Mouse (Mus musculus): Measurements from ENCODE around the gene Fcer1g.

Gene Fcer1g

GRCm38 (mm10) chr1:171238463-171238862 lies 4.3 kb upstream of the Fcer1g start:
- CTCF ChIA-PET, result interaction anchor here (0.5 to 2.9 kb wide), 52 partner anchors 8 to 347 kb away, joined by 3 to 18 read pairs (median 4); partner anchors contain the start of genes Tomm40l (in 2 of the 4), Adamts4 (in 1 of the 4), Apoa2 (in 1 of the 4) and B4galt3 (in 1 of the 4)
- POLR2A ChIA-PET, result interaction anchor here in 3 of 4 experiments (0.5 to 2.0 kb wide), 20 partner anchors 8 to 263 kb away, joined by 3 to 6 read pairs (median 3); partner anchors contain the start of genes Adamts4 (in 2 of the 3), B4galt3 (in 1 of the 3) and Ppox (in 1 of the 3)

GRCm38 (mm10) chr1:171237438-171237837 lies 3.3 kb upstream of the Fcer1g start:
- POLR2A ChIA-PET, result interaction anchor here in 1 of 4 experiments (0.8 to 2.0 kb wide), 3 partner anchors 9 to 44 kb away, joined by 3 to 6 read pairs (median 5); partner anchors contain the start of gene Ppox

GRCm38 (mm10) chr1:171235791-171236190 lies 1.6 kb upstream of the Fcer1g start:
- ChIA-PET POLR2A (interaction anchor here in 2 of 4 experiments (0.9 to 1.6 kb wide), 7 partner anchors 8 to 28 kb away, joined by 3 to 4 read pairs (median 4); partner anchors contain the start of gene Tomm40l (in 1 of the 2)), CTCF (interaction anchor here in 1 of 4 experiments (0.6 to 1.3 kb wide), 4 partner anchors 9 to 334 kb away, joined by 3 to 4 read pairs (median 4); no protein-coding TSS in a partner anchor)

More at GRCm38 (mm10) chr1:171237438-171237837, 3.3 kb upstream of the Fcer1g start:
- CTCF ChIA-PET, result interaction anchor here in 2 of 4 experiments (0.9 to 2.3 kb wide), 7 partner anchors 8 to 336 kb away, joined by 3 to 12 read pairs (median 5); no protein-coding TSS in a partner anchor

GRCm38 (mm10) chr1:171234538-171234937 lies 373 bp upstream of the Fcer1g start:
- ChIA-PET CTCF (interaction anchor here in 1 of 4 experiments (1.2 to 2.7 kb wide), 4 partner anchors 14 to 333 kb away, joined by 3 to 8 read pairs (median 4); partner anchors contain the start of gene Ppox), POLR2A (interaction anchor here in 2 of 4 experiments (1.1 to 2.9 kb wide), 9 partner anchors 9 to 177 kb away, joined by 3 to 7 read pairs (median 3); partner anchors contain the start of genes B4galt3 (in 1 of the 2), Ppox (in 1 of the 2) and Usf1 (in 1 of the 2))

GRCm38 (mm10) chr1:171232800-171233730 lies 1.1 kb downstream of the Fcer1g start:
- ChIA-PET POLR2A (interaction anchor here in 3 of 4 experiments (0.7 to 2.9 kb wide), 9 partner anchors 8 to 144 kb away, joined by 3 to 7 read pairs (median 3); partner anchors contain the start of gene Apoa2 (in 1 of the 3)), CTCF (interaction anchor here in 1 of 4 experiments (1.1 to 2.7 kb wide), 2 partner anchors 8 to 12 kb away, joined by 3 to 8 read pairs; partner anchors contain the start of gene Apoa2)

GRCm38 (mm10) chr1:171232348-171232747 lies 1.8 kb downstream of the Fcer1g start:
- POLR2A ChIA-PET, result interaction anchor here in 2 of 4 experiments (0.8 to 2.9 kb wide), 5 partner anchors 10 to 77 kb away, joined by 3 to 7 read pairs (median 4); no protein-coding TSS in a partner anchor
- CTCF ChIA-PET, result interaction anchor here in 2 of 4 experiments (0.5 to 2.7 kb wide), 2 partner anchors 9 to 12 kb away, joined by 3 to 8 read pairs; no protein-coding TSS in a partner anchor

GRCm38 (mm10) chr1:171231844-171232243 lies 2.3 kb downstream of the Fcer1g start:
- CTCF ChIA-PET, result interaction anchor here in 3 of 4 experiments (0.5 to 2.7 kb wide), 3 partner anchors 9 to 225 kb away, joined by 3 to 8 read pairs (median 3); no protein-coding TSS in a partner anchor
- POLR2A ChIA-PET, result interaction anchor here in 2 of 4 experiments (0.7 to 2.9 kb wide), 6 partner anchors 10 to 83 kb away, joined by 3 to 7 read pairs (median 4); partner anchors contain the start of gene Tomm40l (in 1 of the 2)

GRCm38 (mm10) chr1:171230215-171230614 lies 4.0 kb downstream of the Fcer1g start:
- CTCF ChIA-PET, result interaction anchor here in 2 of 4 experiments (0.7 to 2.5 kb wide), 3 partner anchors 8 to 9 kb away, joined by 3 to 13 read pairs (median 7); no protein-coding TSS in a partner anchor
- POLR2A ChIA-PET, result interaction anchor here in 2 of 4 experiments (0.9 to 1.9 kb wide), 6 partner anchors 8 to 51 kb away, joined by 3 to 5 read pairs (median 4); partner anchors contain the start of gene Ppox (in 1 of the 2)

- ChIA-PET CTCF (interaction anchor here in 2 of 4 experiments (0.9 to 2.5 kb wide), 3 partner anchors 9 kb away, joined by 3 to 13 read pairs (median 7); no protein-coding TSS in a partner anchor), POLR2A (interaction anchor here in 3 of 4 experiments (0.5 to 1.9 kb wide), 6 partner anchors 9 to 51 kb away, joined by 3 to 5 read pairs (median 4); partner anchors contain the start of genes Pcp4l1 (in 1 of the 3) and Ppox (in 1 of the 3))
These were observed 4.4 kb downstream of the Fcer1g start for GRCm38 (mm10) chr1:171229750-171230149.

- CTCF ChIA-PET, result interaction anchor here in 3 of 4 experiments (0.7 to 1.2 kb wide), 4 partner anchors 10 to 97 kb away, joined by 3 to 4 read pairs (median 4); partner anchors contain the start of gene Ndufs2 (in 1 of the 3)
- POLR2A ChIA-PET, result interaction anchor here (0.7 to 1.2 kb wide), 5 partner anchors 10 to 348 kb away, joined by 3 to 5 read pairs (median 3); partner anchors contain the start of gene Klhdc9 (in 1 of the 4)
These were observed 6.3 kb downstream of the Fcer1g start for GRCm38 (mm10) chr1:171227879-171228278.

GRCm38 (mm10) chr1:171226780-171227179 lies 7.4 kb downstream of the Fcer1g start:
- ChIA-PET POLR2A (interaction anchor here in 2 of 4 experiments (0.7 to 0.9 kb wide), 2 partner anchors 12 to 135 kb away, joined by 4 read pairs; no protein-coding TSS in a partner anchor), CTCF (interaction anchor here in 1 of 4 experiments (1.2 to 1.6 kb wide), 2 partner anchors 9 to 12 kb away, joined by 3 read pairs; no protein-coding TSS in a partner anchor)

GRCm38 (mm10) chr1:171224857-171225256 lies 9.3 kb downstream of the Fcer1g start, which contains the start of gene Apoa2:
Gene Apoa2 (plus strand): TSS chr1:171225054.
- ChIA-PET POLR2A (interaction anchor here in 3 of 4 experiments (0.6 to 1.1 kb wide), 6 partner anchors 9 to 111 kb away, joined by 3 to 5 read pairs (median 3); partner anchors contain the start of genes B4galt3 (in 1 of the 3), Cfap126 (in 1 of the 3) and Ppox (in 1 of the 3)), CTCF (interaction anchor here in 2 of 4 experiments (0.5 to 1.6 kb wide), 3 partner anchors 9 to 38 kb away, joined by 3 read pairs; partner anchors contain the start of gene Fcer1g (in 1 of the 2))

GRCm38 (mm10) chr1:171223796-171224195 lies 10.4 kb downstream of the Fcer1g start:
- ChIA-PET CTCF (interaction anchor here in 1 of 4 experiments (2.0 kb wide), 1 partner anchor 15 kb away, joined by 4 read pairs; no protein-coding TSS in a partner anchor), POLR2A (no interaction called here)

GRCm38 (mm10) chr1:171223168-171223567 lies 11.0 kb downstream of the Fcer1g start:
- CTCF ChIA-PET, result interaction anchor here in 3 of 4 experiments (0.6 to 3.0 kb wide), 6 partner anchors 9 to 86 kb away, joined by 3 to 18 read pairs (median 4); partner anchors contain the start of gene Ppox (in 1 of the 3)
- POLR2A ChIA-PET, result interaction anchor here in 1 of 4 experiments (0.6 kb wide), 1 partner anchor 162 kb away, joined by 5 read pairs; no protein-coding TSS in a partner anchor

GRCm38 (mm10) chr1:171222238-171223155 lies 11.7 kb downstream of the Fcer1g start, which contains the start of gene Tomm40l:
Gene Tomm40l (minus strand): TSS chr1:171222514.
- CTCF ChIA-PET, result interaction anchor here in 3 of 4 experiments (0.6 to 3.0 kb wide), 28 partner anchors 9 to 342 kb away, joined by 3 to 22 read pairs (median 5); partner anchors contain the start of genes Ndufs2 (in 1 of the 3), Nr1i3 (in 1 of the 3), Pcp4l1 (in 1 of the 3) and Ppox (in 1 of the 3)
- POLR2A ChIA-PET, result interaction anchor here in 3 of 4 experiments (0.6 to 3.4 kb wide), 25 partner anchors 9 to 280 kb away, joined by 3 to 24 read pairs (median 5); partner anchors contain the start of genes B4galt3 (in 2 of the 3), Pcp4l1 (in 2 of the 3), Ppox (in 2 of the 3) and Alyref2 (in 1 of the 3)
